Mouse (Mus musculus): Measurements from ENCODE around the gene Lef1.

DNA sequence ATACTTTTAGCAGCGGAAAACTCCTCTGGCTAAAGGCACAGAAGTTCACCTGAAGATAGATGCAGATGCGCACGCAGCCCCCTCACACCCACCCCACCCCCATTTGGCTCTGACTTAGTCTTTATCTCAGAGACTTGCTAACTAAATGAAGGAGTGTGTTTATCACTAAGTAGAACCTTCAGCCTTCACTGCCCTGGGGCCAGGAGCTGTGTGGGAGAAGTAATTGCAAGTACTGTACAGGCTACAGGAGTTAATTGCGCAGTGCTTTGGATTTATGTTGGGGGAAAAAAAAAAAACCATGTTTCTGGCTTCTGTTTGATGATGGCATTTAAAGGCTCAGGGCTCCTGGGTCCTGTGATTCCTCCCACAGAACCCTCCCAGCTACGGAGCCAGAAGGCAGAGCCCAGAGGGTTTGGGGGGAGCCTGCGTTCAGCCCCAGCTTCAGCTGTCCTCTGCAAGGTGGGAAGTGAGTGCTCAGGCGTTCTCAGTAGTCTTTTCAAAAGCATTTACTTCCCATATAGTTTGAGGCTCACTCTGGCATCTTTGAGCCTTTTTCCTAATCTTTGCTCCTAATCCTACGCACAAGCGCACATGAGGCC, 103.9 kb downstream of the Lef1 start:
- TF ChIP-seq CHD2 (IDR thresholded peaks at IDR 0.05; ENCODE audit: low read depth, low read length) (no peak), HCFC1 (IDR thresholded peaks at IDR 0.05; ENCODE audit: borderline replicate concordance, insufficient read depth, low read length) (no peak)

Measured in ES-E14 (cell line).